Mouse (Mus musculus) heart, embryonic 16.5 days (tissue): ENCODE results near the gene Lrrc20. TPM values are rescaled to one million over a fixed set of nuclear protein-coding genes. Genes with fewer than 3 reads are reported as not detected.
A peak's percentile ranks its signal among the peaks of the same experiment; 100 is the strongest.

Source experiments
- ATAC-seq: fragments of 200-750 bp; cut with Nextera tagmentation; replicated peaks from 2 replicates; pipeline ENCODE4 v1.8.0; 2017; ENCODE audit warnings: moderate number of reproducible peaks; ENCODE audit not compliant: insufficient read depth, low FRiP score; ENCODE audit errors: extremely low read depth
- H3K27ac ChIP-seq: fragments of 300-500 bp; sonication (generic); 2 replicates; pipeline ENCODE4 v1.5.1; 2014; ENCODE audit warnings: mild to moderate bottlenecking, low read length, control low read depth, moderate library complexity
- H3K27me3 ChIP-seq: fragments of 300-500 bp; sonication (generic); 2 replicates; pipeline ENCODE4 v1.6.1; 2014; ENCODE audit warnings: low read length, mixed read lengths; ENCODE audit not compliant: control insufficient read depth, insufficient read depth
- H3K36me3 ChIP-seq: fragments of 300-500 bp; sonication (generic); 2 replicates; pipeline ENCODE4 v1.6.1; 2014; ENCODE audit not compliant: control insufficient read depth, insufficient read depth
- H3K4me1 ChIP-seq: fragments of 300-500 bp; sonication (generic); 2 replicates; pipeline ENCODE4 v1.6.1; 2014; ENCODE audit warnings: low read length, mixed read lengths; ENCODE audit not compliant: control insufficient read depth, insufficient read depth
- H3K4me2 ChIP-seq: fragments of 300-500 bp; sonication (generic); 2 replicates; pipeline ENCODE4 v1.6.1; 2014; ENCODE audit warnings: low read depth, mild to moderate bottlenecking, control low read depth, low read length
- H3K4me3 ChIP-seq: fragments of 300-500 bp; sonication (generic); 2 replicates; pipeline ENCODE4 v1.5.1; 2014; ENCODE audit warnings: mild to moderate bottlenecking, control low read depth, low read length
- H3K9ac ChIP-seq: fragments of 300-500 bp; sonication (generic); 2 replicates; pipeline ENCODE4 v1.6.1; 2014; ENCODE audit warnings: low read length, control low read depth
- H3K9me3 ChIP-seq: fragments of 300-500 bp; sonication (generic); replicated peaks from 2 replicates; pipeline ENCODE4 v1.6.1; 2016; ENCODE audit warnings: low read length; ENCODE audit not compliant: control insufficient read depth
- WGBS: fragments of 180-500 bp; shearing (Covaris S2); extraction: QIAGEN DNeasy Blood & Tissue Kit; methylation state at CpG from one replicate; pipeline ENCODE4 v1.1.7; 2014; 5-methylcytosine and 5-hydroxymethylcytosine counted together
- polyA plus RNA-seq: library from polyadenylated mRNA; unstranded; fragments of >200 nt; fragmentation: Nextera tagmentation; extraction: Ambion mirVana; gene quantifications from 2 replicates; pipeline ENCODE4 v1.2.1, GENCODE M21; 2015

The Lrrc20 gene
- polyA plus RNA-seq, 1 experiment from 2014 or later, result 12.9 TPM

- no peaks in the 10 kb centered on the region for H3K9me3 ChIP-seq
- no peaks in the 10 kb centered on the region for H3K27me3 ChIP-seq
- no peak overlapping the region for H3K4me3 ChIP-seq
- H3K36me3 ChIP-seq, result no peaks in the 10 kb centered on the region
- no peak overlapping the region for H3K4me2 ChIP-seq
- no peak overlapping the region for H3K9ac ChIP-seq
- peaks cover 15% of the 10 kb centered on the region for H3K4me1 ChIP-seq
- ATAC-seq, result no peak
- 83% methylated on average over 20 of the region's 20 CpGs for WGBS
- no peak overlapping the region for H3K27ac ChIP-seq
These were observed 24.2 kb downstream of the Lrrc20 start for GRCm38 (mm10) chr10:61499505-61500466.

DNA sequence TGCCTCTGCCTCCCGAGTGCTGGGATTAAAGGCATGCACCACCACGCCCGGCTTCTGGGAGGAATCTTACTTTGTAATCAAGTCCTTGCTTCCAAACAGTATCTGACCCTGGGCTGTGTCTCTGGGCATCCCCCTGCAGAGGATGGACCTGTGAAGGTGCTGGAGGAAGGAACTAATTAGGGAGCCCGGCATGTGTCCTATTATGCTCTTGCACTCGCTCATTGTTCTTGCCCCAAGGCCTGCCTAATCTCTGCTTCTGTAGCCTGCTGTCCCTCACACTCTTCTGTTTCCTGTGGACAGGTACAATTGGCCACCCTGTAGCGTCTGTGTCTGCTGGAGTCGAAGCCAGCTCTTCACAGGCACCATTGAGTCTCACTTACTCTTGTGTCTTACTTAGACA, 25.2 kb downstream of the Lrrc20 start:
- no peak overlapping the region for H3K4me3 ChIP-seq
- no peak overlapping the region for H3K9ac ChIP-seq
- no peaks in the 10 kb centered on the region for H3K27me3 ChIP-seq
- H3K27ac ChIP-seq, result no peak overlapping the region
- H3K36me3 ChIP-seq, result no peaks in the 10 kb centered on the region
- no peak overlapping the region for H3K4me2 ChIP-seq
- ATAC-seq, result no peak
- 74% methylated on average over 7 of the region's 7 CpGs for WGBS
- no peaks in the 10 kb centered on the region for H3K9me3 ChIP-seq
- H3K4me1 ChIP-seq, result peaks cover 8% of the 10 kb centered on the region

- Histone ChIP-seq H3K36me3 (no peaks in the 10 kb centered on the region), H3K27ac (no peak overlapping the region), H3K9me3 (no peaks in the 10 kb centered on the region), H3K9ac (no peak overlapping the region), H3K4me1 (no peaks in the 10 kb centered on the region), H3K4me2 (no peak overlapping the region), H3K4me3 (no peak overlapping the region), H3K27me3 (no peaks in the 10 kb centered on the region)
- no peak for ATAC-seq
- 86% methylated on average over 2 of the region's 2 CpGs for WGBS
These were observed 28.5 kb downstream of the Lrrc20 start for GRCm38 (mm10) chr10:61504073-61504472.

DNA sequence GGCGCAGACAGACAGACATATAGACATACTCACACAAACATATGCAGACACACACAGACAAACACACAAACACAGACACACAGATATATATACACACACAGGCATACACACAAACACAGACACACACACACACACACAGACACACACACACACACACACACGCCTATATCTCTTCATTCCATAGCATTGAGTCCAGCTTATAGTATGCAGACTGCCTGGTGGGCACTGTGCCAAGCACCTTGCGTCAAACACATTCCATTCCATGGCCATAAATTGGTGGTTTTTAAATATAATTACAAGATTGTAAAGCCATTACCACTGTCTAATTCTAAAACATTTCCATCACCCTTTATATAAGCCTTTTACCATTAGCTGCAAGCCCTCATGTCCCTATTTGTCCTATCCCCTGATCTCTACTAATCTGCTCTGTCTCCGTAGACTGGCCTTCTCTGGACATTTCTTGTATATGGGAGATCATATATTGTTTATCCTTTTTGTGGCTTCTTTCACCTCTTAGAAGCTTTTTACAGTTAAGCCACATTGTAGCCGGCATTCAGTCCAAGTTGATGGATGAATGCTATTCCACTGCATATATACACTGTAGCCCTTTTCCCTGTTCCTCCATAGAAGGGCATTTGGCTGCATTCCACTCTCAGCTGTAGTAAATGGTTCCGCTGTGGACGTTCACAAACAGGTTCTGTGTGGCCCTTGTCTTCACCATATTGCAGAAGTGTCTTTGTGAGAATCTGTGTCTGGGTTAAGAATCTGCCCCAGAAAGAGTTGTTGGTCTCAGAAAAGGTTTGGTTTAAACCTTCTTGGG, 31.0 kb downstream of the Lrrc20 start:
- WGBS, result 80% methylated on average over 7 of the region's 7 CpGs
- Histone ChIP-seq H3K4me2 (no peak overlapping the region), H3K27ac (no peak overlapping the region), H3K9ac (no peak overlapping the region), H3K4me1 (peaks cover 5% of the 10 kb centered on the region), H3K36me3 (no peaks in the 10 kb centered on the region), H3K4me3 (no peak overlapping the region), H3K9me3 (no peaks in the 10 kb centered on the region), H3K27me3 (no peaks in the 10 kb centered on the region)
- ATAC-seq, result no peak

DNA sequence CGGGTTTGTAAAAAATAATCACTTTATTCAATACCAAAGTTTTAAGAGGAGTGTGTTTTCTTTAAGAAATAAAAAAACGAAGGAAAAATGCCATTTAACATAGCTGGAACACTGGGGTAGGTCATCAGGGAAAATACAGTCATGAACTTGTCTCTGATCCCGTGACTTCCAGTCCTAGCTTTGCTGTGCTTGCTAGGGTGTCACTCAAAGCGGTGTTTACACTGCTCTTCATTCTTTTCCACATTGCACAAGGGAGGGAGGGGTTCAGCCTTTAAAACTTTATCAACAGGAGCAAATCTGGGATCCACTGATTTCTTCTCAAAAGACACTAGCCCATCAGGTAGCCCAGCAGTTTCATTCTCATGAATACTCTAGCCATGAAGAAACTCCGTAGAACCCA, 34.3 kb downstream of the Lrrc20 start:
- no peaks in the 10 kb centered on the region for H3K36me3 ChIP-seq
- H3K4me3 ChIP-seq, result no peak overlapping the region
- 80% methylated on average over 5 of the region's 5 CpGs for WGBS
- H3K9ac ChIP-seq, result no peak overlapping the region
- peaks cover 5% of the 10 kb centered on the region for H3K4me1 ChIP-seq
- no peaks in the 10 kb centered on the region for H3K27me3 ChIP-seq
- H3K4me2 ChIP-seq, result no peak overlapping the region
- H3K9me3 ChIP-seq, result no peaks in the 10 kb centered on the region
- no peak overlapping the region for H3K27ac ChIP-seq
- ATAC-seq, result no peak

- peaks cover 5% of the 10 kb centered on the region for H3K4me1 ChIP-seq
- no peaks in the 10 kb centered on the region for H3K9me3 ChIP-seq
- H3K4me3 ChIP-seq, result no peak overlapping the region
- peak; percentile 41; the same call in 1 of the 2 replicates for ATAC-seq
- no peaks in the 10 kb centered on the region for H3K27me3 ChIP-seq
- H3K4me2 ChIP-seq, result no peak overlapping the region
- H3K9ac ChIP-seq, result no peak overlapping the region
- peak overlapping the region; percentile 18; the same call in 1 of the 2 replicates for H3K27ac ChIP-seq
- WGBS, result 17% methylated on average over 7 of the region's 7 CpGs
- no peaks in the 10 kb centered on the region for H3K36me3 ChIP-seq
These were observed 35.2 kb downstream of the Lrrc20 start for GRCm38 (mm10) chr10:61510809-61511208.

DNA sequence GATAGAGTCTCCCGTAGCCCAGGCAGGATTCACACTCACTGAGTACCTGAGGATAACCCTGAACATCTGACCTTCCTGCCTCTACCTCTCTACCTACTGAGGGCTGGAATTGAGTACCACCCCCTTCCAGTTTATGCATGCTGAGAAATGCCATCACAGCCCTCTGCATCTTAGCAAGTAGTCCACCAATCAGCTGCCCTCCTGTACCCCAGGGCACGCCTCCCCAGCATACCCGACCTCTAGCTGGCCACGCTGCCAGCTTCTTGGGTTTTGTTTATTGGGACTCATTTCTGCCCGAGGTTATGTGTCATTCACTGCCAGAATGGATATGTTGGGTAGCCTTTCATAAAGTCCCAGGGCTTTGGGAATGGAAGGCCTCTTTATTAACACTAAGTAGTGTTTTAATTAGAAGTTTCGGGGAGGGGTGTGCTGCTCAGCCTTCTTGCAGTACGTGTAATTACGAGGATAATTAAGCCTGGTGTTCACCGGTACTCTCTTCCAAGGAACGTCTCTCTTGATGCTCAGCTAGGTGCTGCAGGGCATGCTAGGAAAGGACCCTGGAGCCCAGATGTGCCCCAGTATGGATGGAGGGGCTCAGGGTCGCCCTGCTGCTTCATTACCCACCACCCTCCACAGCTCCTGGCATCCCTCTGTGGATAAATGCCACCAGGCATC, 36.8 kb downstream of the Lrrc20 start:
- 76% methylated on average over 11 of the region's 11 CpGs for WGBS
- Histone ChIP-seq H3K9ac (no peak overlapping the region), H3K9me3 (no peaks in the 10 kb centered on the region), H3K36me3 (no peaks in the 10 kb centered on the region), H3K4me1 (peaks cover 9% of the 10 kb centered on the region), H3K27ac (no peak overlapping the region), H3K4me3 (no peak overlapping the region), H3K4me2 (no peak overlapping the region), H3K27me3 (no peaks in the 10 kb centered on the region)
- no peak for ATAC-seq

DNA sequence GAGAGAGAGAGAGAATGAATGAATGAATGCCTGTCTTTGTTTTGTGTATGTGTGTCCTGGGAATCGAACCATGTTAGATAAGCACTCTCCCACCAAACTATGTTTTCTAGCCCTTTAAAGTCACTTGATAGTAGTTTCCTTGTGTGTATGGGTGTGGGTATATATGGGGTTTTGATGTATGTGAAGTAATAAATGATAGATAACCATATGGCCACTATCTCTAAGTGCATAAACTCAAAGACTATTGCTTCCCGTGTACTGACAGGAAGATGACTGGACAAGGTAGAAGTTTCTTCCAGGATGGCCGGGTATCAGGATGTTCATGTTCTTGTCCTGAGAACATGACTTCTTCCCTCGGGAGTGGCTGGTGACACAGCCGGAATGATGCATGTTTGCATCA, 41.3 kb downstream of the Lrrc20 start:
- Histone ChIP-seq H3K36me3 (no peaks in the 10 kb centered on the region), H3K4me3 (no peak overlapping the region), H3K4me1 (peaks cover 12% of the 10 kb centered on the region), H3K4me2 (no peak overlapping the region), H3K9ac (no peak overlapping the region), H3K27me3 (no peaks in the 10 kb centered on the region), H3K27ac (no peak overlapping the region), H3K9me3 (peaks cover 7% of the 10 kb centered on the region; the same call in 1 of the 2 replicates)
- 52% methylated on average over 5 of the region's 5 CpGs for WGBS
- no peak for ATAC-seq
